Mouse (Mus musculus) G1E (cell line): ENCODE measurements around the gene Eif4e.

Experiments
- CTCF ChIP-seq: IDR thresholded peaks from 2 replicates; pipeline ENCODE4 v1.5.1; 2012; ENCODE audit warnings: low read depth, low read length, inconsistent platforms, mixed read lengths
- GATA1 ChIP-seq: IDR thresholded peaks from 2 replicates; pipeline ENCODE4 v1.6.1; 2012; ENCODE audit warnings: borderline replicate concordance, low read length, inconsistent platforms, mixed read lengths
- POLR2AphosphoS5 ChIP-seq: IDR thresholded peaks from 2 replicates; pipeline ENCODE4 v1.6.1; 2012; ENCODE audit warnings: low read depth, low read length, inconsistent platforms; ENCODE audit not compliant: insufficient replicate concordance
- TAL1 ChIP-seq: conservative IDR thresholded peaks from 2 replicates; pipeline ENCODE4 v1.6.1; 2012; ENCODE audit warnings: low read depth, low read length, inconsistent platforms, mixed read lengths

DNA sequence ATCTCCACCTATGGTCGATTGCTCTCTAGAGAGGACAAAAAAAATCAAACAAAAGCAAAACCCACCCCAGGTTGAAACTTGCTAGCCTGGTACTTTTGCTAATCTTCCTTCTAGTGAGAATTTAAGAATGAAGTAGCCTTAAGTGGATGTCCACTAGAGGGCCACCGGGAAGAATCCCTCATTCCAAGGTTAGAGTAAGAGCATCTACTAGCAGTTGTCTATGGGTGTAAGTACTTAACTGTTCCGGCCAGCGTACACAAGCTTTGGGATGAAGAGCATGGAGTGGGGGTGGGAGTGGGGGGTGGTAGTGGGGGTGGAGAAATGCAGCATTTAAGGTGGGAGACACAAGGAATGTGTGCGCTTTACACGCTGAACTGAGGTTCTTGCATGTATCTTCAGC, 19.2 kb upstream of the Eif4e start:
- TF ChIP-seq CTCF (no peak), GATA1 (no peak), TAL1 (no peak), POLR2AphosphoS5 (no peak)
